Mouse (Mus musculus) NIH3T3 (cell line): Measurements from ENCODE around the gene Slc9a1.

Source experiments
- DNase-seq: peaks from one replicate; pipeline ENCODE4 v3.0.0-alpha.2; 2012; ENCODE audit warnings: low read depth

Slc9a1 gene

GRCm38 (mm10) chr4:133369553-133370297 is at the start of gene Slc9a1:
TSS of gene Slc9a1 (plus strand) at chr4:133369706.
- DNase-seq = peak; percentile 95

GRCm38 (mm10) chr4:133328129-133328528 is 41.4 kb upstream of the Slc9a1 start:
- no peak for DNase-seq

GRCm38 (mm10) chr4:133330296-133330695 is 39.2 kb upstream of the Slc9a1 start:
- no peak for DNase-seq

GRCm38 (mm10) chr4:133333306-133333705 is 36.2 kb upstream of the Slc9a1 start:
- no peak for DNase-seq

GRCm38 (mm10) chr4:133337833-133338520 is 31.5 kb upstream of the Slc9a1 start:
- peak; percentile 30 for DNase-seq

GRCm38 (mm10) chr4:133338521-133339095 is 30.9 kb upstream of the Slc9a1 start:
- no peak for DNase-seq

- peak; percentile 93 for DNase-seq
Measured at GRCm38 (mm10) chr4:133339148-133339749, 30.3 kb upstream of the Slc9a1 start.

GRCm38 (mm10) chr4:133340217-133340616 is 29.3 kb upstream of the Slc9a1 start:
- peak; percentile 2 for DNase-seq

- peak; percentile 57 for DNase-seq
Measured at GRCm38 (mm10) chr4:133344112-133344511, 25.4 kb upstream of the Slc9a1 start.

GRCm38 (mm10) chr4:133345702-133346101 is 23.8 kb upstream of the Slc9a1 start:
- no peak for DNase-seq

- DNase-seq = no peak
Measured at GRCm38 (mm10) chr4:133346577-133346976, 22.9 kb upstream of the Slc9a1 start.

GRCm38 (mm10) chr4:133347624-133348023 is 21.9 kb upstream of the Slc9a1 start:
- DNase-seq = peak; percentile 46

GRCm38 (mm10) chr4:133348051-133348775 is 21.3 kb upstream of the Slc9a1 start:
- DNase-seq = peak; percentile 31

GRCm38 (mm10) chr4:133352797-133353196 is 16.7 kb upstream of the Slc9a1 start:
- DNase-seq = no peak

GRCm38 (mm10) chr4:133353367-133354365 is 15.8 kb upstream of the Slc9a1 start, which contains the start of gene Wdtc1:
TSS of gene Wdtc1 (minus strand) at chr4:133353481.
- peak; percentile 75 for DNase-seq

GRCm38 (mm10) chr4:133354641-133355040 is 14.9 kb upstream of the Slc9a1 start:
- peak; percentile 1 for DNase-seq

- DNase-seq = peak; percentile 40
Measured at GRCm38 (mm10) chr4:133370298-133371274, 1.1 kb downstream of the Slc9a1 start.

- no peak for DNase-seq
Measured at GRCm38 (mm10) chr4:133371621-133372277, 2.2 kb downstream of the Slc9a1 start.

- no peak for DNase-seq
Measured at GRCm38 (mm10) chr4:133372278-133372665, 2.8 kb downstream of the Slc9a1 start.
